Mouse (Mus musculus): ENCODE data around the gene Slc37a4.
"Not testable (repeated sequence)": the region's sequence is repeated elsewhere in the genome, so short reads cannot be mapped to it uniquely, and the experiment has no call there.

The Slc37a4 gene

DNA sequence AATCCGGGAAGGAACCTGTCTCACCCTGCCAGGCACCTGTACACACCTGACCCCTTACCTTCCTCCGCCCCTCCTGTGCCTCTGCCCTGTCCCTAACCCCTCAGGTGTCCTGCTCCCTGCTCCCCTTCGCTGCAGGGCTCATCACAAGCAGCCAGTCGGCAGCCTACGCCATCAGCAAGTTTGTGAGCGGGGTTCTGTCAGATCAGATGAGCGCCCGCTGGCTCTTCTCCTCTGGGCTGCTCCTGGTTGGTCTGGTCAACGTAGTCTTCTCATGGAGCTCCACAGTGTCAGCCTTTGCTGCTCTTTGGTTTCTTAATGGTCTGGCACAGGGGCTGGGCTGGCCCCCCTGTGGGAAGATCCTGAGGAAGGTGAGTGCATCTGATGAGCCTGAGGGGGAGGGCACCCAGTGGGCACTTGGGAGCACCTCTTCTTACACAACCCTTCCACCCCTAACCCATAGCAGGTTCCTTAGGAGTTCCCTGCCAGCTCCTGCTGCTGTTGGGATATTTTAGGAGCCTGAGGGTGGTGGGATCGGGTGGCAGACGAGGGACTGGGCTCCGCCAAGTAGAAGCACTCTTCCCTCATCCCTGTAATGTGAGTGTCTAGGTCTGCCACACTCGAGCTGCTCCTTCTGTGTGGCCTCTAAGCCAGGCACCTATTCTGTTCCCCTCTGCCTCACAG lies 2.6 kb downstream of the Slc37a4 start:
- no peak for DNase-seq

DNA sequence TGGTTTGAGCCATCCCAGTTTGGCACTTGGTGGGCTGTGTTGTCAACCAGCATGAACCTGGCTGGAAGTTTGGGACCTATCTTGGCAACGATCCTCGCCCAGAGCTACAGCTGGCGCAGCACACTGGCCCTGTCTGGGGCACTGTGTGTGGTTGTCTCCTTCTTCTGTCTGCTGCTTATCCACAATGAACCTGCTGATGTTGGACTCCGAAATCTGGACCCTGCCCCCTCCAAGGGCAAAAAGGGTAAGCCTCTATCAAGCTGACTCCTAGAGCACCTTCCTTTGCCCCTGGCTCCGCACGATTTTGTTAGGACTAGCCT lies 3.1 kb downstream of the Slc37a4 start:
- DNase-seq, result no peak

DNA sequence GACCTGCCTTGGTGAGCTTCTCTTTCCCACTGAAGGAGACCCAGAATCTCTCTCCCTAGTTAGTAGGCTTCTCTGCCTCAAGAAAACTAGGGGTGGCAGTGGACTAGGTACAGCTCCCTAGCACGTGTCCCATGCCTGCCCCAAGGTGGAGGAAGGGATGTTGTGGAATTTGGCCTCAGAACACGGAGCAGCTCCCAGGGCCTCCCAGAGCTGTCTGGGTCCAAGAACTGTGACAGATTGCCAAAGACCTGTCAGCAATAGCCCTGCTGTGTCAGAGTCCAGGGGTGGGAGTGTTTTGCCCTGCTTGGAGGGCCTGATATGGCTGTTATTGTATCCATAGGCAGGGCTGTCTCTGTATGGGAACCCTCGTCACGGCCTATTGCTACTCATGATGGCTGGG lies 4.4 kb downstream of the Slc37a4 start:
- DNase-seq, result no peak

DNA sequence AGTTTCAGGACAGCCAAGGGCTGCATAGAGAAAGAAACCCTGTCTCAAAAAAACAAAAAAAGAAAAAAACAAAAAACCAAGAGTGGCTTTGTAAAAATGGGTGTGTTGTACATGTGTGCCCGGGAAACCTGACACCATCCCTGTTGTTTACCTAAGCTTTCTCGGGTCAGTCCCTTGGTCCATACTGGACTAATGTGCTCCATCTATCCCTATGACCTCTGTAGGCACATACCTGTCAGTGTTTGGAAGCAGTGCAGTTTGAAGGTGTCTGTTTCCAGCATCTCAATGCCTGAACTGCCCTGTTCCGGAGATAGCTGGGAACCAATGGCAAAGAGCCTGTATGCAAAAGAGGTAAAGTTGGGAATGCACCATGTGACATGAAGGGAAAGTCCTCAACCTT lies 8.4 kb downstream of the Slc37a4 start:
- DNase-seq, result no peak

DNA sequence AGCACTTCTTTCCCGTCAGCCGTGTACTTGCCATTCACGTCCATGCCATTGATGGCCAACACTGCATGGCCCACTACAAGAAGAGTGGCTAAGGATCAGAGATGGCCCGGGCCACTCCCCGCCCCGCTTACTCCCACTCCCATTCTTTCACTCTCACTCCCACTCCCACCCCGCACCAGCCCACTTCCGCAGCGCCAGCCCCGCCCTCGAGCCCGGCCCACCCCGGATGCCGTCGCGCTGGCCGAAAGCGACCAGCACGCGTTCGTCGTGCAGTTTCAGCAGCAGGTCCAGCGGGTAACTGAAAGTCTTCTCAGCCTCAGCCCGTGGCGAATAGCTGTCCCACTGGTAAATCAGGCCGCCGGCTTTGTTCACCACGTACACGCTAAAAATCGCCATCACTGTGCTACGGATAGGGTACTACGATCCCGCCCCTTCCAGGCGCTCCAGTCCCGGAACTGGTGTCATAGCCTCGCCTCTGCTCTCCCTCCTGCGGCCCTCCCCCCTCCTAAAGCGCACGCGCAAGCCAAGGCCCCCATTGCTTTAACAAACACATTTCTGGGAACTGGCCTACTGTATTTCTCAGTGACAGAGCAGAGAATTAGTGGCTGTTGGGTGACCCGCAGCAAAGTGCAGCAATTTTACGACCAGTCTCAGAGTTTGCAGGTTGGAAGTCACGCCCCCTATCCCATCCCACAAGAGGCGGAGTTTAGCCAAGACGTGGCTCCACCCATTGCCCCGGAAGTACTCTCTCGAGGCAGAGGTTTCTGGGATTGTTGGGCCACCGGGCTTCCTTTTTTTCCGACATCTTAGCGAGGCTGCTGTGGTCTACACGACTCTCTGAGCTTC lies 10.5 kb downstream of the Slc37a4 start, which contains the start of the genes Rps25 and Trappc4:
Gene Rps25, plus strand, starts transcription at position 234 of the 846 bp plus-strand sequence.
Gene Trappc4, minus strand, starts transcription at position 695 of the 846 bp plus-strand sequence.
- peak; percentile 96 for DNase-seq

DNA sequence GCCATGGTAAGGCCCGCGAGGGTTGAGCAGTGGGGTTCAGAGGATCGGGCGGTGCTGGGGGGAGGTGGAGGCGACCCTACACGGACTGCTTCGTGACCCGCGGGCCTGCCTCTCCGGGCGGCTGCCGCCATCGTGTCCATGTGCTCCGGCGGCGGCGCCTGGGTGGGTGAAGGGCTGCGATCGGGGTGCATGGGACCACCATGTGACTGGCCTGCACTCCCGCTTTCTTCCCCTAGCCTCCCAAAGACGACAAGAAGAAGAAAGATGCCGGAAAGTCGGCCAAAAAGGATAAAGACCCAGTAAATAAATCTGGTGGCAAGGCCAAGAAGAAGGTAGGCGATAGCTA lies 11.1 kb downstream of the Slc37a4 start:
- no peak for DNase-seq

DNA sequence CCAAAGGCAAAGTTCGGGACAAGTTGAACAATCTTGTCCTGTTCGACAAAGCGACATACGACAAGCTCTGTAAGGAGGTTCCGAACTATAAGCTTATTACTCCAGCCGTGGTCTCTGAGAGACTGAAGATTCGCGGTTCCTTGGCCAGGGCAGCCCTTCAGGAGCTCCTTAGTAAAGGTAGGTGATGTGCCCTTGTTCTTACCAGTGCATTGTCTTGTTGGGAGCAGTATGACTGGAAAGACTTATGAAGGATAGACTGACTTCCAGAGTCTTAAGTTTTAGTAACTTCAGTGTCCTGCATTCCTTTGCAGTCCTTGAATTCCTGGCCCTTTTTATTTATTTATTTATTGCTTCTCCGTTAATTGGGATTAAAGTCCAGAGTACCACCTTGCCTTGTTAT lies 12.0 kb downstream of the Slc37a4 start:
- not testable (repeated sequence) for DNase-seq

DNA sequence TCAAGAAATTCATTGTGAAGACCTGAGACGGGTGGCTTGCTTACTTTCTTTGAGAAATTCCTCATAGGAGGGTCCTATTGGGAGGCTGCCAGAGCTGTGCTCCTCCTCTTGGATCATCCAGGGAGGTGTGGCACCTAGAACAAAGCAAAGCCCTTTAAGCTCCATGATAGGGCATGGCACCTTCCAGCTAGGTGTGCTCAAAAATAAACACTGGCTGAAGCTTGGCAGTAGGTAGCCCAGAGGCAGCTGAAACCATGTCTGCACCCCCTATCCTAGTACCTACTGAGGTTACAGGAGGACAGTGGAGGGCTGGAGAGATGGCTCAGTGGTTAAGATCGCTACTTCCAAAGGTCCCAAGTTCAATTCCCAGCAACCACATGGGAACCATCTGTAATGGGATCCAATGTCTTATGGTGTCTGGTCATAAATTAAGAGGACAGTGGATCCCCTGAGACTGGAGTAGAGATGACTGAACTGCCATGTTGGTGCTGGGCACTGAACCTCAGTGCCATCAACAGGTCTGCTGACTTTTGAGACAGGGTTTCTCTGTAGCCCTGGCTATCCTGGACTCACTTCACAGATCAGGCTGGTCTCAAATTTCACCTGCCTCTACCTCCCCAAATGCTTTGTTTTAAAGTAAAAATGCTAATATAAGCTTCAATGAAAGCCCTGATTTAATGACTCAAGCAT lies 14.1 kb downstream of the Slc37a4 start:
- no peak for DNase-seq

DNA sequence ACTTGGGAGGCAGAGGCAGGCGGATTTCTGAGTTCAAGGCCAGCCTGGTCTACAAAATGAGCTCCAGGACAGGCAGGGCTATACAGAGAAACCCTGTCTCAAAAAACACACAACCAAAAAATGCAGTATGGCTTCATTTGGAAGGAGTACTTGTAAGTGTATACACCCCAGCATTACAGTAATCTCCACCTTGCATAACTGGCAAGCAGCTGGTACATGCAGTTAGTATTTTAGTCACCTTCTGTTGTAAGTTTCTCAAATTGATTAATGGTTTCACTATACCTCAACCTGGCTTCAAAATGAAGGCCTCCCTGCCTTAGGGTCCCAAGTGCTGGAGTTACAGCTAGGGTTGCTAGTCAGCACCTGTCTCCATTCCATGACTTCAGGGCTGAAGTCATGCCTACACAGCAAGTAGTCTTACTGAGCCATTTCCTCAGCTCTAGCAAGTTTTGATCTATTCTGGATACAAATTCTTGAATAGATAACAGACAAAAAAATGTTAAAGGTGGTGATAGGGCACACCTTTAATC lies 15.0 kb downstream of the Slc37a4 start:
- DNase-seq, result no peak

DNA sequence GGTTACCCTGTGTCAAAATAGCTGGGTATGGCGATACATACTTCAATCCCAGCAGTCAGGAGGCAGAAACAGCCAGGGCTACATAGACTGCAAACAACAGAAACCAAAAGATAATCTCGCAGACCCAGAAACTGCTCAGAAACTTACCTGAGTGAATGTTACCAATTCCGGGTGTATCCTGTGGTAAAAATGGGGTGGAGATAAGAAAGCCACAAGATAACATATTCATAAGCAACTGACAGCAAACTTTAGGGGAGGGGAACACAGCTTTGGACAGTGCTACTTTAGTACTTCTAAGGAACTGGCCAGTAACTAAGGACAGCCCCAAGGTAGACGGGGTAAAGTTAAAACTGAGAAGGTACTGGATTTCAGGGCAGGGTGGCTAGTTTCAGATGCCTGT lies 15.7 kb downstream of the Slc37a4 start:
- no peak for DNase-seq

DNA sequence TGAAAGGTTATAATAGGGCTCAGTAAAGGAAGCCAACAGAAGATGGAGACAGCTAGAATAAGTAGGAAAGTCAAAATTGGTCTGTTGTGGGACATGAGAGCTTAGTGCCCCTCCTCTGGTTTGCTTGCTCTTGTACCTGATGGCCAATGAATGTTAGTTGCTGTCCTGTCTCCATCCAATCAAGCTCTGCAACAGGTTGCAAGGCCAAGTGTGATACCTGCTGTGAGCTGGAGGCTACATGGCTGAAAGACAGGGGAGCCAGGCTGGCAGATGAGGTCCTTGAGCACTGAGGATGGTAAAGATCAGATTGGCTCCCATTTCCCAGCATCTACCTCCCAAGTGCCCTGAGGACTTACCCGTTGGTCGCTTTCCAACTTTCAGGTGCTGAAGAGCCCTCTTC lies 16.1 kb downstream of the Slc37a4 start:
- no peak for DNase-seq

DNA sequence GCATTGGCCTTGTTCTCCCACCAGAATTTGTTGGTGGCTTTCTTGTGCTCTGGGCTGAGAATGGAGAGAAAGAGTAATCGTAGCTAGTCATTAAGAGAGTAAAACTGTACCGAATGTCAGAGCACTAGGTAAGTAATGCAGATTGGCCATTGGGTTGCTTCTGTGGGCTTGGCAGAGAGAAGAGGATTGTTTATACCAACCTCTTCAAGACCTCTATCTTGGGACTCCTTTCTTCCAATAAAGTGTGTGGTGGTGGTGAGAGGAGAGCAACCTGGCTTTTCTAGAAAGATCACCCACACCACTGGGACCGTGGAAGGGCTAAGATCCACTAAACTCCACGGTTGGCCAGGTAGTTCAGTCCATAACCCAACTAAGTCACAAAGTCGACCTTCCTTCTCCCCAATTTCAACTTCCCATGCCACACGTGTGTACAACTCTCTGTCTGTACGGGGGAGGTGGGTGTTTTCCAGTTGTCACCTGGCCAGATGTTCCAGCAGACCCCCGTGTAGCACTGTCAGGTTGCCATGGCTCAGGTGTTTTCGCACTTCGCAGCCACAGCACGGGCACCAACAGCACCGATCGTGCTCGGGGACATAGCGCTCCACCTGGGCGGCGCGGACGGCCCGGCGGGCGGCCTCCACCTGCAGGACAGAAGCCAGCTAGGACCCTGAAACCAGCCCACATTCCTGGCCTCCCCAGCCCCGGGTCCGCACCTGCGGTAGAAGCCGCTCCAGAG lies 20.7 kb downstream of the Slc37a4 start:
- DNase-seq, result no peak

DNA sequence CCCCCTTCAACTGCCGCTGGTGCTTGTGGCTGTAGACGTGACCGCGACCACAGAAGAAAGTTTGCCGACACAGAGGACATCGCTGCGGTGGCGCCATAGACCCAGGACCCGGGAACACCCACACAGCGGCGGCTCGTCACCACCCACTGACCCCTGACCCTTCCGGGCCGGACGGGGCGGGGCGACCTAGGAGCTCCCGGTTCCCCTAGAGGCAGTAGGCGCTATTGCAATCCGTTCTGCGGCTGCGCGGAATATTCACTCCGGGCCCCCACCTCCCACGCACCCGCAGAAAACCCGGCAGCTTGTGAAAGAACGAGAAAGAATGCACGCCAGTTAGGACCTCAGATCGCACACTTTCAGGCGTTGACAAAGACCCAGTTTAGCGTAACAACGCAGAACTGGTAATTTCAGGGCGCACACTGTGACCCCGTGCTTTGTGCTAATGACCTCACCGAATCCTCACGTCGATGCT lies 21.3 kb downstream of the Slc37a4 start:
- DNase-seq, result peak; percentile 96

DNA sequence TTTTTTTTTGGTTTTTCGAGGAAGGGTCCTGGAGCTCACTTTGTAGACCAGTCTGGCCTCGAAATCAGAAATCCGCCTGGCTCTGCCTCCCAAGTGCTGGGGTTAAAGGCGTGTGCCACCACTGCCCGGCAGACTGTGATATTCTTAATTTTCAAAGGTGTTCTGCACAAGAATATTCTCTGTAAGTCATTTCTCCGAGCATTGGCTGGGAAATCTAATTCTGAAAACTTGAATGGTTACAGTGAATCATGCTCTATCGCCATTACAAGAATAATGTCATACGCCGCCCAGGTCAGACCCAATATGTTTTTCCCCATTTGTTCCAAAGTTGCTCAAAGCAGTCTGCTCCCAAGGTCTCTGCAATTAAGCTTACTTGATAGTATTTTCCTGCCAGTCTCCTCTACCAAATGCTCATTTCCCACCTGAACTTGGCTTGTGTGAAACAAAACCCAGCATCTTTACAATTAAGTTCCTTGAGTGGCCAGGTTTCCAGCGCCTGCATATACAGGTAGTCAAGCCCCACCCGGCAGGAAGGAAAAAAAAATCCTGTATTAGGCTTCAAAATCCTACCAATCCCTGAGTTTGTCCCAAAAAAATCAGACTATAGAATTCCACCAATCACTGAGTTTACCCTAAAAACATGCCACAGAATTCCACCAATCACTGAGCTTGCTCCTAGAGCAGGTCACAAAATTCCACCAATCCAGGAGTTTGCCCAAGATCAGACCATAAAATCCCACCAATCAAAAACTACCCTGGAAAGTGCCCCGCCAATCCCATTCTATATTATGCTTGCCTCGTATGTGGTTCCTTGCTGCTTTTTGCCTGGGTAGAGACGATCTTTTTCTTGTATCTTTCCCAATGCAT lies 22.1 kb downstream of the Slc37a4 start, which contains the start of gene Ccdc84:
Gene Ccdc84, minus strand, starts transcription at position 51 of the 867 bp plus-strand sequence.
- DNase-seq, result no peak

DNA sequence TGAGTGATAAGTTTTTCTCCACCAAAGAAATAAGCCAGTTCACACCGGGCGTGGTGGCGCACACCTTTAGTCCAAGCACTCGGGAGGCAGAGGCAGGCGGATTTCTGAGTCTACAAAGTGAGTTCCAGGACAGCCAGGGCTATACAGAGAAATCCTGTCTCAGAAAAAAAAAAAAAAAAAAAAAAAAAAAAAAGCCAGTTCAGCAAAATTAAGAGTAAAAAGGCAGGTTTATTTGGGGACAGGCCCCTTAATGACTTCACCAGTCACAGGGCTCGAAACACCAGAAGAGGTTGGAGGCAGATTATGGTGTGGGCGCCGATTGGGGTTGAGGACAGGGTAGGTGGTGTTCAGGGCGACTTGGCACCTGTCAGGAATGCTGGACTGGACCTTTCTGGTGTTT lies 23.1 kb downstream of the Slc37a4 start:
- not testable (repeated sequence) for DNase-seq

DNA sequence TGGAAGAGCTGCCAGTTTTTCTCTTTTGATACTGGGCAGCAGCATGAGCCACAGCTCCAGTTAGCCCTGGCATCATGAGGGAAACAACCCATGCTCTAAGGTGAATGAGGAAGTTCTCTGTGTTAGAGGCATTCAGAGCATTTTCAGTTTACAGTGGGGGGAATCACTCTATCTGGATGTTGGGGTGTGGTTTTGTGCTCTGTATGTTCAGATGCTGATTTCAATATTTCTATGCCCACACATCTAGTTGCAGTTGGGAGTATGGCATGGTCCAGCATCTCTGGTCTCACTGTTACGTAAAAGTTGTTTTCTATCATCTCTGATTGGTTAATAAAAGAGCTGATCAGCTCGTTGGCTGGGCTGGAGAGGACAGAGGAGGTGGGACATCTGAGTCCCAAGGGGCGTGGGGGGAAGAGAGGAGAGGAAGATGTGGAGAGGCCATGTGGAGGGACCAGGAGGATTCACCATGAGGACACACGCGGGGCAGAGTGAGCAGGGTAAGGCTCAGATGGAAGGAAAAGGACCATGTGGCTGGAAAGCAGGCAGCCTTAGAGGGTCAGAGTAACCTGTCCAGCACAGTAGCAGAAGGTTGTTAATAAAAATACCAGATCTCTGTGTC lies 23.7 kb downstream of the Slc37a4 start:
- DNase-seq, result no peak

DNA sequence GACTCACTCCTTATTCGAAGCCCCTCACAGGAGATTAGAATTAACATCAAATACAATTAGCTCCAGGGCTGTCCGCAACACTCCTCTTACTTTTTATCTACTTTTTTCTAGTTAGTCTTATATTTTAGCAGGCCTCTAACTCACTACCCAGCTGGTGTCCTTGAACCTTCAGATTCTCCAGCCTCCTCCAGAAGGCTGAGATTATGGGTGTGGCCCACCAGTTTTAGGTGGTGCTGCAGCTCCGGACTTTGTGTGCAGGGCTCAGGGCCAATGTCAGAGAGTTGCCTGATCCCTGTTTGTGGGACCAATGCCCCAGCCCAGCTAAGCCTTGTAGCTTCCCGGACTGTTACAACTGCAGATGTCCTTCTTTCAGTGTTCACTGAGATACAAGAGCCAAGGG lies 26.9 kb downstream of the Slc37a4 start:
- DNase-seq, result no peak

DNA sequence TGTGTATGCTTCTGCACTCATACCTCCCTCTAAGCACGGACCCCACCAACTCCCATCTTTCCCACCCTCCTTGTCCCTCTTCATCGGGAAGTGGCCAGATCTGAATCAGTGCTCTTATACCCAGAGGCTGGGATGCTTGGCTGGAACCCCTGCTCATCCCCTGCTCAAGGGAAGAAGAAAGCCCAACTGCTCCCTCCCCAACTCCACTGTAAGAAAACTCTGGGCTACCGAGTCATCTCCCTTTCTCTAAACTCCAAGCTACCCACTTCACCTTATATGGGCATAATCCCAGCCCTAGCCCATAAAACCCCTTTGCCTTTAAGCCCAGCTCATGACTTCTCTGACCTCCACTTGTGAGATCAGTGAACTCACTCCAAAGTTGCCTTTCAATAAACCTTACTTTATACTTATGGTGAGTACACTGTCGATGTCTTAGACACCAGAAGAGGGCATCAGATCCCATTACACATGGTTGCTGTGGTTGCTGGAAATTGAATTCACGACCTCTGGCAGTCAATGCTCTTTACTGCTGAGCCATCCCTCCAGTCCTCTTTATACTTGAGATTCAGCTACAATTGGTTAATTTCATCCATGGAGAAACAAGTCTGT lies 36.0 kb downstream of the Slc37a4 start:
- DNase-seq, result no peak

DNA sequence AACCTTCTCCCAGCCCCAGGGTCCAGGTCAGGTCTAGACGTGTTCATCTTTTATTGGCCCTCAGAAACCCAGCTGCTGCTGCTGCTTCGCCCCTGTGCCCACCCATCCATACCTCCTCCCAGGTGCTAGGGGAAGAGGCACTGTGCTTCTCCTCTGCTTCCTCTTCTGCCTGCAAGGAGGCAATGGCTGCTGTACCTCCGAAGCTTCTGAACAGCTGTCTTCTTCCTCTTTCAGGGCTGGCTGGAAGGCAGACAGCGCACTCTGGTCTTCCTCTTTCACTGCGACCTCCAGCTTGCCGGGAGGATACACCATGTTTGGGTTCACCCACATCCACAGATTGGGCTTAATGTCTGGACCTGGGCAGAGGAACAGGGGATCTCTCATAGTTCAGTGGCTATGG lies 39.1 kb downstream of the Slc37a4 start:
- no peak for DNase-seq

DNA sequence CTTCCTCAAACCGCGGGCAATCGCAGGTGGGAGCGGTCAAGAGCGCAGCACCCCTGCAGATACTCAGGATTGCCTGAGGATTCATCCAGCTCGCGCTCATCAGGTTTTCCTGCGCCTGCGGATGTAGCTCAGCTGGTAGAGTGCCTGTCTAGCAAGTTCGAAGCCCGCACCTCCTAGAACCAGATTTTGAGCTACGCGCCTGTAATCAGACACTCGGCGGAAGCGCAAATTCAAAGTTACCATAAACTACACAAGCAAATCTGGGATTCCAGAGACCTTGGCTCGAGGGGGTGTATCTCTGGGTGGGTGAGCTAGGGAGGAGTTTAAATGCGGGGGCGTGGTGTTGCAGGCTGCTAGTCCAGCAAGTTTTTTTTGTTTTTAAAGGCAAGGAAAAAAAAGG lies 44.3 kb downstream of the Slc37a4 start, which contains the start of gene Foxr1:
Gene Foxr1, minus strand, starts transcription at position 176 of the 400 bp plus-strand sequence.
- no peak for DNase-seq
